Mouse (Mus musculus): ENCODE results near the gene Cradd. TPM values are rescaled to one million over a fixed set of nuclear protein-coding genes. Genes with fewer than 3 reads are reported as not detected.

Gene Cradd
- polyA plus RNA-seq, 1 experiment from 2014 or later = 7.6 TPM

GRCm38 (mm10) chr10:95322076-95323070 is 1.6 kb downstream of the Cradd start:
- Histone ChIP-seq H3K4me2 (ENCODE audit: low read depth, low read length) (peak overlapping the region; percentile 82), H3K9me3 (replicated peaks; ENCODE audit: control insufficient read depth, low read length) (no peaks in the 10 kb centered on the region), H3K36me3 (ENCODE audit: control insufficient read depth, insufficient read depth) (no peaks in the 10 kb centered on the region), H3K27ac (ENCODE audit: low read length) (peak overlapping the region; percentile 98), H3K27me3 (ENCODE audit: control insufficient read depth, insufficient read depth, low read length) (no peaks in the 10 kb centered on the region), H3K4me3 (ENCODE audit: low read length) (peak overlapping the region; percentile 75), H3K9ac (ENCODE audit: low read length) (peak overlapping the region; percentile 85), H3K4me1 (ENCODE audit: control insufficient read depth, insufficient read depth, low read length) (peaks cover 22% of the 10 kb centered on the region)
- 53% methylated on average over 20 of the region's 20 CpGs for WGBS
- no peak for ATAC-seq (replicated peaks; ENCODE audit: extremely low read depth, insufficient read depth, low FRiP score)

DNA sequence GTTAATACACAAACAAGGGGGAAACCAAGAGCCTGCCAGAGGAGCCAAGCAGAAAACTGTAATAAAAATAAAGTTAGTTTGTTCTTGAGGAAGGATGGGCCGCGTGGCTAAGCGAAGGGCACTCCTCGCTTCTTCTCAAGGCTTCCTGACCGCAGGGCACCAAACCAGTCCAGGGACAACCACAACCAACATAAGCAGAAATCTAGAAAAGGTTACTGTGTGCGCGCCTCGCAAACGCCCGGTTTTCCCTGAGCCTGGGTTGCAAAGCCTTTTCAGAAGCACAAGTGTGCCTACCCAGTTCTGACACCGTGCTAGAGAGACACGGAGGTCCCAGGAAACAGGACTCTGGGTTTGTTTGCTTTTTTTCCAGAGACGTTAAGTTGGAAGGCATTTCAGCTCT is 4.9 kb downstream of the Cradd start:
- H3K4me1 ChIP-seq (ENCODE audit: control insufficient read depth, insufficient read depth, low read length) = peaks cover 29% of the 10 kb centered on the region
- H3K27me3 ChIP-seq (ENCODE audit: control insufficient read depth, insufficient read depth, low read length) = no peaks in the 10 kb centered on the region
- 86% methylated on average over 13 of the region's 13 CpGs for WGBS
- no peaks in the 10 kb centered on the region for H3K9me3 ChIP-seq (replicated peaks; ENCODE audit: control insufficient read depth, low read length)
- H3K27ac ChIP-seq (ENCODE audit: low read length) = no peak overlapping the region
- no peaks in the 10 kb centered on the region for H3K36me3 ChIP-seq (ENCODE audit: control insufficient read depth, insufficient read depth)
- H3K4me3 ChIP-seq (ENCODE audit: low read length) = no peak overlapping the region
- no peak overlapping the region for H3K4me2 ChIP-seq (ENCODE audit: low read depth, low read length)
- H3K9ac ChIP-seq (ENCODE audit: low read length) = no peak overlapping the region
- no peak for ATAC-seq (replicated peaks; ENCODE audit: extremely low read depth, insufficient read depth, low FRiP score)

GRCm38 (mm10) chr10:95318392-95318708 is 5.6 kb downstream of the Cradd start:
- Histone ChIP-seq H3K4me1 (ENCODE audit: control insufficient read depth, insufficient read depth, low read length) (peaks cover 32% of the 10 kb centered on the region), H3K36me3 (ENCODE audit: control insufficient read depth, insufficient read depth) (no peaks in the 10 kb centered on the region), H3K27ac (ENCODE audit: low read length) (peak overlapping the region; percentile 76), H3K4me2 (ENCODE audit: low read depth, low read length) (peak overlapping the region; percentile 29; the same call in 1 of the 2 replicates), H3K4me3 (ENCODE audit: low read length) (no peak overlapping the region), H3K27me3 (ENCODE audit: control insufficient read depth, insufficient read depth, low read length) (no peaks in the 10 kb centered on the region), H3K9ac (ENCODE audit: low read length) (peak overlapping the region; percentile 71), H3K9me3 (replicated peaks; ENCODE audit: control insufficient read depth, low read length) (no peaks in the 10 kb centered on the region)
- no peak; the same call in 1 of the 2 replicates for ATAC-seq (replicated peaks; ENCODE audit: extremely low read depth, insufficient read depth, low FRiP score)
- WGBS = 55% methylated on average over 7 of the region's 7 CpGs

- Histone ChIP-seq H3K9ac (ENCODE audit: low read length) (peak overlapping the region; percentile 71), H3K4me1 (ENCODE audit: control insufficient read depth, insufficient read depth, low read length) (peaks cover 35% of the 10 kb centered on the region), H3K4me2 (ENCODE audit: low read depth, low read length) (peak overlapping the region; percentile 29; the same call in 1 of the 2 replicates), H3K9me3 (replicated peaks; ENCODE audit: control insufficient read depth, low read length) (no peaks in the 10 kb centered on the region), H3K36me3 (ENCODE audit: control insufficient read depth, insufficient read depth) (no peaks in the 10 kb centered on the region), H3K27me3 (ENCODE audit: control insufficient read depth, insufficient read depth, low read length) (no peaks in the 10 kb centered on the region), H3K27ac (ENCODE audit: low read length) (peak overlapping the region; percentile 76), H3K4me3 (ENCODE audit: low read length) (no peak overlapping the region)
- WGBS = 82% methylated on average over 21 of the region's 21 CpGs
- ATAC-seq (replicated peaks; ENCODE audit: extremely low read depth, insufficient read depth, low FRiP score) = no peak
These were observed 6.1 kb downstream of the Cradd start for GRCm38 (mm10) chr10:95317581-95318391.

GRCm38 (mm10) chr10:95317091-95317490 is 6.8 kb downstream of the Cradd start:
- WGBS = 71% methylated on average over 14 of the region's 14 CpGs
- Histone ChIP-seq H3K4me1 (ENCODE audit: control insufficient read depth, insufficient read depth, low read length) (peaks cover 32% of the 10 kb centered on the region), H3K36me3 (ENCODE audit: control insufficient read depth, insufficient read depth) (no peaks in the 10 kb centered on the region), H3K27me3 (ENCODE audit: control insufficient read depth, insufficient read depth, low read length) (no peaks in the 10 kb centered on the region), H3K4me2 (ENCODE audit: low read depth, low read length) (no peak overlapping the region), H3K27ac (ENCODE audit: low read length) (no peak overlapping the region), H3K9me3 (replicated peaks; ENCODE audit: control insufficient read depth, low read length) (no peaks in the 10 kb centered on the region), H3K9ac (ENCODE audit: low read length) (no peak overlapping the region), H3K4me3 (ENCODE audit: low read length) (no peak overlapping the region)
- ATAC-seq (replicated peaks; ENCODE audit: extremely low read depth, insufficient read depth, low FRiP score) = no peak

DNA sequence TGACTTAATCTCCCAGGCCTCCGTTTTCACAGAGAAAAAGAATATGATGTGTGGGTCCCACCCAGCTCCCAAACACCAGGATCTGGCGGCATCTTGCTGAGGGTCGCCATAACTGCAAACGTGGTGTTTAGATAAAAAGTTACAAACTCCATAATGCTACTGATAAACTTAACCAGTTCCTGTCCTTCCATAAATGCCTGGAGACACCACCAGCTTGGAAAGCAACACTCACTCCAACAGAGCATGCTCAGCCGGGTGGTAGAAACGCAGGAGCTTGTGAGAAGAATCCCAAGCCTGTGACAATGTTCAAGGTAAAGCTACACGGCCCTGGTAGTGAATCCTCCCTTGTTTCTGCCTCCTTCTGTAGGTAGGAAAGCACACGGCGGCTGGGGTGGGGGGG is 7.3 kb downstream of the Cradd start:
- ATAC-seq (replicated peaks; ENCODE audit: extremely low read depth, insufficient read depth, low FRiP score) = no peak
- no peak overlapping the region for H3K9ac ChIP-seq (ENCODE audit: low read length)
- H3K27ac ChIP-seq (ENCODE audit: low read length) = no peak overlapping the region
- H3K27me3 ChIP-seq (ENCODE audit: control insufficient read depth, insufficient read depth, low read length) = no peaks in the 10 kb centered on the region
- H3K4me2 ChIP-seq (ENCODE audit: low read depth, low read length) = no peak overlapping the region
- H3K4me3 ChIP-seq (ENCODE audit: low read length) = no peak overlapping the region
- H3K36me3 ChIP-seq (ENCODE audit: control insufficient read depth, insufficient read depth) = no peaks in the 10 kb centered on the region
- no peaks in the 10 kb centered on the region for H3K9me3 ChIP-seq (replicated peaks; ENCODE audit: control insufficient read depth, low read length)
- H3K4me1 ChIP-seq (ENCODE audit: control insufficient read depth, insufficient read depth, low read length) = peaks cover 28% of the 10 kb centered on the region
- WGBS = 61% methylated on average over 9 of the region's 9 CpGs

GRCm38 (mm10) chr10:95315801-95316474 is 8.0 kb downstream of the Cradd start:
- H3K9me3 ChIP-seq (replicated peaks; ENCODE audit: control insufficient read depth, low read length) = no peaks in the 10 kb centered on the region
- no peaks in the 10 kb centered on the region for H3K27me3 ChIP-seq (ENCODE audit: control insufficient read depth, insufficient read depth, low read length)
- no peaks in the 10 kb centered on the region for H3K36me3 ChIP-seq (ENCODE audit: control insufficient read depth, insufficient read depth)
- no peak for ATAC-seq (replicated peaks; ENCODE audit: extremely low read depth, insufficient read depth, low FRiP score)
- H3K4me2 ChIP-seq (ENCODE audit: low read depth, low read length) = no peak overlapping the region
- no peak overlapping the region for H3K4me3 ChIP-seq (ENCODE audit: low read length)
- 64% methylated on average over 19 of the region's 19 CpGs for WGBS
- peaks cover 28% of the 10 kb centered on the region for H3K4me1 ChIP-seq (ENCODE audit: control insufficient read depth, insufficient read depth, low read length)
- H3K27ac ChIP-seq (ENCODE audit: low read length) = no peak overlapping the region
- H3K9ac ChIP-seq (ENCODE audit: low read length) = no peak overlapping the region

DNA sequence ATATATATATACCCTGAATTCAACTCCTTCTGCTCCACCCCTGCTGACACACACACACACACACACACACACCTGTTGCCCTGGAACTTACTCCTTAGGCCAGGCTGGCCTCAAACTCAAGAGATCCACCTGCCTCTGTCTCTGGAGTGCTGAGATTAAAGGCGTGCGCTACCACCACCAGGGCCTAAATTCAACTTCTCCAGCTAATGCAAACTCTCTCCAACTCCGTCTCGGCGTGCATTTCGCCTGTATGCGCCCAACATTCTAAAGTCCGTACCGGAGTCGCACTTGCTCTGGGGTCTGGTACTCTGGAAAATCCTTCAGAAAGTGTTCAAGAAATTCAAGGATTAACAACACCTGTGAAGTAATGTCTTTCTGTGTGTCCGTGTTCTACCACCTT is 8.6 kb downstream of the Cradd start:
- ATAC-seq (replicated peaks; ENCODE audit: extremely low read depth, insufficient read depth, low FRiP score) = no peak
- no peak overlapping the region for H3K4me2 ChIP-seq (ENCODE audit: low read depth, low read length)
- H3K4me1 ChIP-seq (ENCODE audit: control insufficient read depth, insufficient read depth, low read length) = peaks cover 28% of the 10 kb centered on the region
- H3K9ac ChIP-seq (ENCODE audit: low read length) = no peak overlapping the region
- H3K36me3 ChIP-seq (ENCODE audit: control insufficient read depth, insufficient read depth) = no peaks in the 10 kb centered on the region
- H3K9me3 ChIP-seq (replicated peaks; ENCODE audit: control insufficient read depth, low read length) = no peaks in the 10 kb centered on the region
- H3K27ac ChIP-seq (ENCODE audit: low read length) = no peak overlapping the region
- no peak overlapping the region for H3K4me3 ChIP-seq (ENCODE audit: low read length)
- 90% methylated on average over 11 of the region's 11 CpGs for WGBS
- no peaks in the 10 kb centered on the region for H3K27me3 ChIP-seq (ENCODE audit: control insufficient read depth, insufficient read depth, low read length)
